Mouse (Mus musculus): ENCODE results near the gene Rbm48.

DNA sequence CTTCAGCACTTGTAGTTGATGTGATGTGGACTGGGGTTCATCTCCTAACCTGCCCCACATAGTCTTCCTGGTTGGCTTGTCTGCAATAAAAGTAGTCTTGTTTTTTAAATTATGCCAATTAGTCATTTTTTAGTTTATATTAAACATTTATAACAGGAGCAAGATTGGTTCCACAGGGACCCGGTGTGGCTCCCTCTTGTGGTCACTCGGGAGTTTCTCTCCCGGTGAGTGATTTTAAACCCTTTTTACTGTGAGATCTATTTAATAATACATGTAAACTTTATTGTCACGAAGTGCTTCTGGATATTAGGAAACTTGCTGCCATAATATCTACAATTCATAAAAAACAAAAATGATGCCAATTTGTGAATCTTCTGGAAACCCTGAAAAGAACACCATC is 37.6 kb upstream of the Rbm48 start:
- no peak for TF ChIP-seq CTCF (IDR thresholded peaks at IDR 0.05; ENCODE audit: control insufficient read depth, insufficient read depth, insufficient replicate concordance, low read depth, low read length)
- TF ChIP-seq POLR2A (IDR thresholded peaks at IDR 0.05; ENCODE audit: control insufficient read depth, low read depth, low read length), result no peak
